Mouse (Mus musculus): ENCODE data around the gene Tec.

DNA sequence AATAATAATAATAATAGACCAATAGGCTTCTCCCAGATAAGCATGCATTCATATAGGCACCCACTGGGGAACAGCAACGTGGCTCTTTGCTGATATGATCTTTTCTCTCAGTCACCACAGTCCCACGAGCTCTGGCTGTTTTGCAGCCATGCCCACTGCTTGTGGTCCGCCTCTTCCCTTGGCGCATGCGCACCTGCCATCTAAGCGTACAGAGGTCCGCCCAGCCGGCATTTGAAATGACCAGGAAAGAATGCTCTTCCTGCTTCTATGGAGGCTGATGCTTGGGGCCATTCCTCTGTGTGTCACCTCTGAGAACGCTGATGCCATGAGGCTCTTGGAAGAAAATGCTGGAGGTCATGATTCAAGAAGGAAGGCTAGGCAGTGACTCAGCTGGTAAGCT, 5.1 kb downstream of the Tec start:
- TF ChIP-seq CTCF (IDR thresholded peaks at IDR 0.05; ENCODE audit: low read depth, low read length) (no peak), EP300 (IDR thresholded peaks at IDR 0.05; ENCODE audit: insufficient read depth, low read depth, low read length) (no peak)

All from ES-Bruce4 (cell line).